In genomic region chr7:107568971-107569370, GRCm38 (mm10) we compare ENCODE assay signal across 14 mouse cellular contexts. TPM values are rescaled to one million over a fixed set of nuclear protein-coding genes. Genes with fewer than 3 reads are reported as not detected.
DNase-seq lines count a peak whose midpoint lies in the region; ATAC-seq and TF ChIP-seq lines count a peak whose summit lies in the region.
"Had no signal": no experiment of that assay in that cellular context is flagged by ENCODE, and none has a peak within 500 bp of the region (broad histone marks: within the 10 kb centered on the region; RNA-seq: fewer than 3 reads in every experiment).

No protein-coding gene starts in this region.

- TF ChIP-seq POLR2A in kidney, adult 2 months (IDR thresholded peaks at IDR 0.05; ENCODE audit: low read depth, low read length), result no peak

- no peak overlapping the region for H3K9ac ChIP-seq in forebrain, embryonic 12.5 days
- H3K9ac ChIP-seq: midbrain, embryonic 12.5 days had no signal

- no peak overlapping the region for H3K4me3 ChIP-seq in kidney, adult 2 months (ENCODE audit: insufficient read depth, low read depth, low read length)
- H3K4me3 ChIP-seq in brown adipose tissue, adult 24 weeks (ENCODE audit: insufficient read depth, low read depth, low read length), result peak overlapping the region; percentile 26
- peak overlapping the region; percentile 53; the same call in 1 of the 2 replicates for H3K4me3 ChIP-seq in limb, embryonic 10.5 days
- no peak overlapping the region for H3K4me3 ChIP-seq in forebrain, embryonic 12.5 days (replicated peaks)
- H3K4me3 ChIP-seq: midbrain, embryonic 12.5 days had no signal

- H3K4me2 ChIP-seq in forebrain, embryonic 12.5 days, result no peak overlapping the region
- H3K4me2 ChIP-seq: midbrain, embryonic 12.5 days had no signal

- no peak for TF ChIP-seq CTCF in kidney, adult 2 months (conservative IDR thresholded peaks at IDR 0.05; ENCODE audit: insufficient read depth, insufficient read length, low read depth, low read length)

- H3K27me3 ChIP-seq in kidney, adult 2 months (replicated peaks; ENCODE audit: control insufficient read depth, insufficient read depth, low read length), result no peaks in the 10 kb centered on the region
- no peaks in the 10 kb centered on the region for H3K27me3 ChIP-seq in limb, embryonic 10.5 days (ENCODE audit: low read depth, poor library complexity, severe bottlenecking)
- no peaks in the 10 kb centered on the region for H3K27me3 ChIP-seq in forebrain, embryonic 12.5 days
- H3K27me3 ChIP-seq: midbrain, embryonic 12.5 days had no signal

- H3K36me3 ChIP-seq in kidney, adult 2 months (ENCODE audit: control insufficient read depth, insufficient read depth, low read length), result no peaks in the 10 kb centered on the region
- H3K36me3 ChIP-seq in limb, embryonic 10.5 days, result peaks cover 30% of the 10 kb centered on the region
- no peaks in the 10 kb centered on the region for H3K36me3 ChIP-seq in forebrain, embryonic 12.5 days (replicated peaks)
- H3K36me3 ChIP-seq: G1E; midbrain, embryonic 12.5 days had no signal

- peak; percentile 7 for DNase-seq in kidney, adult 9 months
- no peak for DNase-seq in kidney, adult 2 months
- DNase-seq in cerebellum, postnatal 36 days, result peak; percentile 21 to 34
- no peak for DNase-seq in limb, embryonic 10.5 days (ENCODE audit: low spot score)
- no peak for DNase-seq in left cerebral cortex, adult 8-10 months (ENCODE audit: low spot score in 2 of 2)
- no peak for DNase-seq in layer of hippocampus, postnatal 25 days (ENCODE audit: extremely low spot score in 1 of 2, low spot score in 1 of 2)
- DNase-seq: right cerebral cortex, postnatal 14 days; thymus, postnatal 25 days had no signal

- ATAC-seq in forebrain, embryonic 12.5 days (ENCODE audit: low FRiP score), result no peak

- 0 out of 2 replicates have a peak, but pooled peaks cover 1% of the 10 kb centered on the region for H3K4me1 ChIP-seq in kidney, adult 2 months (ENCODE audit: control insufficient read depth, insufficient read depth, low read length)
- H3K4me1 ChIP-seq in brown adipose tissue, adult 24 weeks (ENCODE audit: control insufficient read depth, insufficient read depth, insufficient read length, low read length), result no peaks in the 10 kb centered on the region
- H3K4me1 ChIP-seq in limb, embryonic 10.5 days, result peaks cover 29% of the 10 kb centered on the region
- H3K4me1 ChIP-seq in forebrain, embryonic 12.5 days, result no peaks in the 10 kb centered on the region
- H3K4me1 ChIP-seq: midbrain, embryonic 12.5 days had no signal

- 37% methylated on average over 4 of the region's 4 CpGs for WGBS in kidney, adult 2 months
- WGBS in limb, embryonic 10.5 days, result 79% methylated on average over 4 of the region's 4 CpGs
- WGBS in forebrain, embryonic 12.5 days, result 79% methylated on average over 4 of the region's 4 CpGs

- H3K9me3 ChIP-seq in limb, embryonic 10.5 days (replicated peaks), result 0 out of 2 replicates have a peak, but pooled peaks cover 2% of the 10 kb centered on the region
- no peaks in the 10 kb centered on the region for H3K9me3 ChIP-seq in forebrain, embryonic 12.5 days
- H3K9me3 ChIP-seq: midbrain, embryonic 12.5 days had no signal

- H3K27ac ChIP-seq in kidney, adult 2 months (ENCODE audit: insufficient read depth, low read depth, low read length), result no peak overlapping the region
- H3K27ac ChIP-seq in brown adipose tissue, adult 24 weeks (replicated peaks; ENCODE audit: low read depth, low read length), result no peak overlapping the region
- H3K27ac ChIP-seq in limb, embryonic 10.5 days, result peak overlapping the region; percentile 61
- H3K27ac ChIP-seq in forebrain, embryonic 12.5 days, result no peak overlapping the region
- H3K27ac ChIP-seq: midbrain, embryonic 12.5 days had no signal

RNA-seq across cellular contexts. Expression of gene Olfml1, which starts 1.7 kb away (rescaled TPM):
- 13.2 and 14.0 TPM in 2 replicates for polyA plus RNA-seq in kidney, adult 2 months (2012; rRNA removed)
- polyA plus RNA-seq in brown adipose tissue, adult 24 weeks (2012; ENCODE audit: insufficient read depth, insufficient read length, missing spikeins), result 4.7 and 7.1 TPM in 2 replicates
- polyA plus RNA-seq in limb, embryonic 10.5 days (2016; fragmentation: Nextera tagmentation; extraction: Ambion mirVana), result 9.7 and 22.3 TPM in 2 replicates
- polyA plus RNA-seq in forebrain, embryonic 12.5 days (2016; fragmentation: Nextera tagmentation; extraction: Ambion mirVana), result 4.1 and 5.7 TPM in 2 replicates
- total RNA-seq in left cerebral cortex, adult 8-10 months (2022), result 10 to 100 TPM; 14.5 to 19.7 (median 17.2) TPM
- total RNA-seq in layer of hippocampus, postnatal 25 days (2021), result 10 to 100 TPM; 10.0 to 11.5 TPM
- total RNA-seq: G1E had no signal
- polyA plus RNA-seq: G1E had no signal

RNA-seq across cellular contexts. Expression of gene Ppfibp2, which starts 26.0 kb away (rescaled TPM):
- polyA plus RNA-seq in kidney, adult 2 months (2012; rRNA removed), result 12.1 and 12.8 TPM in 2 replicates
- 1.7 TPM in 2 replicates for polyA plus RNA-seq in brown adipose tissue, adult 24 weeks (2012; ENCODE audit: insufficient read depth, insufficient read length, missing spikeins)
- polyA plus RNA-seq in limb, embryonic 10.5 days (2016; fragmentation: Nextera tagmentation; extraction: Ambion mirVana), result 22.0 and 24.9 TPM in 2 replicates
- polyA plus RNA-seq in forebrain, embryonic 12.5 days (2016; fragmentation: Nextera tagmentation; extraction: Ambion mirVana), result 2.0 and 2.7 TPM in 2 replicates
- 10 to 100 TPM in 2 of 4 experiments, 1 to 10 TPM in 2; 8.2 to 11.8 (median 9.8) TPM for total RNA-seq in left cerebral cortex, adult 8-10 months (2022)
- total RNA-seq in layer of hippocampus, postnatal 25 days (2021), result 1 to 10 TPM; 6.0 TPM
- polyA plus RNA-seq: G1E had no signal

RNA-seq across cellular contexts. Expression of gene 5330417H12Rik, which starts 56.0 kb away (rescaled TPM):
- not detected in 2 replicates for polyA plus RNA-seq in kidney, adult 2 months (2012; rRNA removed)
- not detected in 2 replicates for polyA plus RNA-seq in brown adipose tissue, adult 24 weeks (2012; ENCODE audit: insufficient read depth, insufficient read length, missing spikeins)
- polyA plus RNA-seq in limb, embryonic 10.5 days (2016; fragmentation: Nextera tagmentation; extraction: Ambion mirVana), result not detected in 2 replicates
- not detected in 2 replicates for polyA plus RNA-seq in forebrain, embryonic 12.5 days (2016; fragmentation: Nextera tagmentation; extraction: Ambion mirVana)
- not detected for total RNA-seq in left cerebral cortex, adult 8-10 months (2022)
- total RNA-seq in layer of hippocampus, postnatal 25 days (2021), result not detected
- total RNA-seq: adrenal gland, postnatal 4 days; G1E had no signal
- polyA plus RNA-seq: G1E; large intestine, adult 2 months; midbrain, embryonic 12.5 days had no signal

Comparison
In these comparisons a context has a peak if more than half of its experiments do, and no peak if none do; other contexts are left out.
1. DNase-seq: peak in kidney, adult 9 months (single experiment) and cerebellum, postnatal 36 days (2 of 2); none in kidney, adult 2 months (single experiment), limb, embryonic 10.5 days (single experiment), left cerebral cortex, adult 8-10 months (0 of 2) and layer of hippocampus, postnatal 25 days (0 of 2).
2. H3K4me3 ChIP-seq: peak in brown adipose tissue, adult 24 weeks (single experiment) and limb, embryonic 10.5 days (single experiment); none in kidney, adult 2 months (single experiment) and forebrain, embryonic 12.5 days (single experiment).